Mouse (Mus musculus): ENCODE measurements around the gene Fpr1. TPM values are rescaled to one million over a fixed set of nuclear protein-coding genes. Genes with fewer than 3 reads are reported as not detected.

Fpr1 gene
- polyA plus RNA-seq, 1 experiment from 2014 or later = 0.21 TPM

DNA sequence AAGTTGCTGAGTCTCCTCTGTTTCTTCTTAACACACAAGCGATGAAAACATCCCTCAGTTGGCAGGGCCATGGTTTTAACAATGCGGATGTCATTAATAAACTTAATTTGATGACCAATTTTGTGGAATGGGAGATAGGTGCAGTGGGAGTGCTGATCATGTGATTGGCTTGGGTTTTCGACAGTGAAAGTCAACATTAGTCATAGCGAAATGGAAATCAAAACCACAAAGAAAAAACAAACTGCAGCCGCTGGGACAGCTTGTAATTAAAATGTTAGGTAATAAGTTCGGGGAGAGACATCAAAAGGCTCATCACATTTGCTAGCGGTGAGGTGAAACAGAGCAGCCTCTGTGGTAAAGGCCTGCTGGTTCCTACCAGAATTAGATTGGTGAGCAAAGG is 42.9 kb downstream of the Fpr1 start:
- H3K27ac ChIP-seq (ENCODE audit: low read length) = no peak overlapping the region
- no peaks in the 10 kb centered on the region for H3K27me3 ChIP-seq (ENCODE audit: control insufficient read depth, insufficient read depth, low read length)
- H3K4me1 ChIP-seq (ENCODE audit: control insufficient read depth, insufficient read depth, low read length) = peaks cover 15% of the 10 kb centered on the region
- ATAC-seq (replicated peaks; ENCODE audit: extremely low read depth, insufficient read depth, low FRiP score) = no peak
- H3K9me3 ChIP-seq (replicated peaks; ENCODE audit: control insufficient read depth, low read length) = no peaks in the 10 kb centered on the region
- WGBS = 93% methylated on average over 7 of the region's 7 CpGs
- no peak overlapping the region for H3K9ac ChIP-seq (ENCODE audit: low read length)
- H3K36me3 ChIP-seq (ENCODE audit: control insufficient read depth, insufficient read depth) = peaks cover 14% of the 10 kb centered on the region
- no peak overlapping the region for H3K4me3 ChIP-seq (ENCODE audit: low read length)
- H3K4me2 ChIP-seq (ENCODE audit: low read depth, low read length) = no peak overlapping the region

DNA sequence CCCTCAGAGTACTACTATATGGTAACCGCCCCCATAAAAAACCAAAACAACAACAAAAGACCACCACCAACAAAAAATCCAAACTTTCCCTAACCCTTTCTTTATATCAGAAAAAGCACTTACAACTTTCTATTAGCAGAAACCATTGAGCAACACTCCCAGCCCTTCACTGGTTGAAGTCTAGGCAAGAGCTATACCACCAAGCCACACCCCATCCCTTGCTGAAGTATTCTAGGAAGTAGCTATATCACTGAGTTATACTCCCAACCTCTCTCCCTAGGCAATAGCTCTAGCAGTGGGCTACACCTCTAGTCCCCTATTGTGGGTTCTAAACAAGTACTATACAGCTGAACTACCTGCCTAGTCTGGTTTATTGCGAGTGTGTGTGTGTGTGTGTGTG is 44.5 kb downstream of the Fpr1 start:
- H3K36me3 ChIP-seq (ENCODE audit: control insufficient read depth, insufficient read depth) = peaks cover 14% of the 10 kb centered on the region

GRCm38 (mm10) chr17:17837919-17838701 is 45.6 kb downstream of the Fpr1 start:
- peaks cover 36% of the 10 kb centered on the region for H3K4me1 ChIP-seq (ENCODE audit: control insufficient read depth, insufficient read depth, low read length)
- WGBS = under 1% methylated on average over 43 of the region's 43 CpGs

More for the DNA sequence above, 44.5 kb downstream of the Fpr1 start:
- WGBS = 97% methylated on average over 2 of the region's 2 CpGs
- Histone ChIP-seq H3K9me3 (replicated peaks; ENCODE audit: control insufficient read depth, low read length) (no peaks in the 10 kb centered on the region), H3K9ac (ENCODE audit: low read length) (no peak overlapping the region), H3K4me3 (ENCODE audit: low read length) (no peak overlapping the region), H3K27me3 (ENCODE audit: control insufficient read depth, insufficient read depth, low read length) (no peaks in the 10 kb centered on the region), H3K27ac (ENCODE audit: low read length) (no peak overlapping the region), H3K4me2 (ENCODE audit: low read depth, low read length) (no peak overlapping the region), H3K4me1 (ENCODE audit: control insufficient read depth, insufficient read depth, low read length) (peaks cover 28% of the 10 kb centered on the region)
- no peak for ATAC-seq (replicated peaks; ENCODE audit: extremely low read depth, insufficient read depth, low FRiP score)

DNA sequence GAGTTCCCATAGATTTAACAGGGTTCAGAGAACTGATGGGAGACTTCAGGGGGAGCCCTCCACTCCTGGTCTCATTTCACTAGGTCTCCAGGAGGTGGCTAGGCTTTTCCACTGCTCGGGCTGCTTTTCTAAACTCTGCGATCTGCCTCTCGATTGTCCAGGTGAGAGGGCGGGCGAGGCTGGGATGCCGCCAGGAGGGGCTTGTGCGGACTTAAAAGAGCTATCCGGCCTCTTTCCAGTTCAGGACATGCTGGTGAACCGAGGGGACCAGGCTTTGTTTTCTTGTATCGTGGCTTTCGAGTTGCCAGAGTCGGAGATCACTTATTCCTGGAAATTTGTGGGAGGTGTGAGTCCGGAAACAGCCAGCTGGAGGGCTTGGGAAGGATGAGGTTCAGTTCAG is 46.3 kb downstream of the Fpr1 start:
- H3K27me3 ChIP-seq (ENCODE audit: control insufficient read depth, insufficient read depth, low read length) = no peaks in the 10 kb centered on the region
- H3K4me2 ChIP-seq (ENCODE audit: low read depth, low read length) = peak overlapping the region; percentile 89
- H3K9ac ChIP-seq (ENCODE audit: low read length) = peak overlapping the region; percentile 68
- H3K9me3 ChIP-seq (replicated peaks; ENCODE audit: control insufficient read depth, low read length) = no peaks in the 10 kb centered on the region
- H3K27ac ChIP-seq (ENCODE audit: low read length) = peak overlapping the region; percentile 87
- H3K4me3 ChIP-seq (ENCODE audit: low read length) = peak overlapping the region; percentile 69
- peaks cover 36% of the 10 kb centered on the region for H3K4me1 ChIP-seq (ENCODE audit: control insufficient read depth, insufficient read depth, low read length)
- peaks cover 19% of the 10 kb centered on the region for H3K36me3 ChIP-seq (ENCODE audit: control insufficient read depth, insufficient read depth)
- ATAC-seq (replicated peaks; ENCODE audit: extremely low read depth, insufficient read depth, low FRiP score) = no peak
- 6% methylated on average over 13 of the region's 13 CpGs for WGBS

More at GRCm38 (mm10) chr17:17837919-17838701, 45.6 kb downstream of the Fpr1 start:
- peaks cover 18% of the 10 kb centered on the region for H3K36me3 ChIP-seq (ENCODE audit: control insufficient read depth, insufficient read depth)
- H3K9ac ChIP-seq (ENCODE audit: low read length) = peak overlapping the region; percentile 84
- peak overlapping the region; percentile 89 for H3K4me2 ChIP-seq (ENCODE audit: low read depth, low read length)
- no peaks in the 10 kb centered on the region for H3K9me3 ChIP-seq (replicated peaks; ENCODE audit: control insufficient read depth, low read length)
- no peaks in the 10 kb centered on the region for H3K27me3 ChIP-seq (ENCODE audit: control insufficient read depth, insufficient read depth, low read length)
- H3K27ac ChIP-seq (ENCODE audit: low read length) = peak overlapping the region; percentile 87
- H3K4me3 ChIP-seq (ENCODE audit: low read length) = peak overlapping the region; percentile 69
- ATAC-seq (replicated peaks; ENCODE audit: extremely low read depth, insufficient read depth, low FRiP score) = peak; percentile 99

- Histone ChIP-seq H3K9ac (ENCODE audit: low read length) (no peak overlapping the region), H3K4me2 (ENCODE audit: low read depth, low read length) (no peak overlapping the region), H3K4me3 (ENCODE audit: low read length) (no peak overlapping the region), H3K4me1 (ENCODE audit: control insufficient read depth, insufficient read depth, low read length) (peaks cover 44% of the 10 kb centered on the region), H3K9me3 (replicated peaks; ENCODE audit: control insufficient read depth, low read length) (no peaks in the 10 kb centered on the region), H3K36me3 (ENCODE audit: control insufficient read depth, insufficient read depth) (peaks cover 25% of the 10 kb centered on the region), H3K27me3 (ENCODE audit: control insufficient read depth, insufficient read depth, low read length) (no peaks in the 10 kb centered on the region), H3K27ac (ENCODE audit: low read length) (no peak overlapping the region)
- WGBS = 71% methylated on average over 5 of the region's 5 CpGs
- no peak for ATAC-seq (replicated peaks; ENCODE audit: extremely low read depth, insufficient read depth, low FRiP score)
Measured at GRCm38 (mm10) chr17:17836101-17836500, 47.6 kb downstream of the Fpr1 start.

- H3K9ac ChIP-seq (ENCODE audit: low read length) = no peak overlapping the region
- H3K27ac ChIP-seq (ENCODE audit: low read length) = peak overlapping the region; percentile 38
- H3K4me3 ChIP-seq (ENCODE audit: low read length) = no peak overlapping the region
- no peaks in the 10 kb centered on the region for H3K27me3 ChIP-seq (ENCODE audit: control insufficient read depth, insufficient read depth, low read length)
- peaks cover 52% of the 10 kb centered on the region for H3K4me1 ChIP-seq (ENCODE audit: control insufficient read depth, insufficient read depth, low read length)
- H3K9me3 ChIP-seq (replicated peaks; ENCODE audit: control insufficient read depth, low read length) = no peaks in the 10 kb centered on the region
- 0 out of 2 replicates have a peak overlapping the region, but pooled peaks have one; percentile 4 for H3K4me2 ChIP-seq (ENCODE audit: low read depth, low read length)
- no peak for ATAC-seq (replicated peaks; ENCODE audit: extremely low read depth, insufficient read depth, low FRiP score)
- H3K36me3 ChIP-seq (ENCODE audit: control insufficient read depth, insufficient read depth) = peaks cover 21% of the 10 kb centered on the region
- 7% methylated on average over 1 of the region's 1 CpGs for WGBS
Measured at GRCm38 (mm10) chr17:17834896-17835295, 48.8 kb downstream of the Fpr1 start.

DNA sequence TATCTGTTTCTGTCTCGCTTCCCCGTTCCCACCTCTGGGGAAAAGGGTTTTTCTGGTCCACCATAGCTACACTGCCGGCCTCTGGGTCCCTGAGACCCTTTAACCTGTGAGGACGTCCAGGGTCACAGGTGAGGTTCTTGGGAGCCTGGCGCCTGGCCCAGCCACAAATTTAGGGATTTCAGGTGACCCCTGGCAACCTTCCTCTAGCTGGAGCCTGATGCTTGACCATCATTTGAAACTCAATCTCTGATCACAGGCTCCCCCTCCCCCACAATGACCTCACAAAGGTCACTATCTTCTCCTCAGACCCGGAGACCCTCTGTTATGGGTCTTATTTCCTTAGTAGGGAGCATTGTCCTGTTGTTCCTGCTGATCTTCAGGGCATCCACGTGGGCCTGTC is 53.0 kb downstream of the Fpr1 start:
- Histone ChIP-seq H3K9me3 (replicated peaks; ENCODE audit: control insufficient read depth, low read length) (no peaks in the 10 kb centered on the region), H3K4me2 (ENCODE audit: low read depth, low read length) (peak overlapping the region; percentile 82), H3K9ac (ENCODE audit: low read length) (no peak overlapping the region), H3K4me3 (ENCODE audit: low read length) (no peak overlapping the region; the same call in 1 of the 2 replicates), H3K27me3 (ENCODE audit: control insufficient read depth, insufficient read depth, low read length) (no peaks in the 10 kb centered on the region), H3K27ac (ENCODE audit: low read length) (no peak overlapping the region), H3K4me1 (ENCODE audit: control insufficient read depth, insufficient read depth, low read length) (peaks cover 48% of the 10 kb centered on the region), H3K36me3 (ENCODE audit: control insufficient read depth, insufficient read depth) (peaks cover 10% of the 10 kb centered on the region)
- WGBS = 77% methylated on average over 7 of the region's 7 CpGs
- no peak for ATAC-seq (replicated peaks; ENCODE audit: extremely low read depth, insufficient read depth, low FRiP score)

DNA sequence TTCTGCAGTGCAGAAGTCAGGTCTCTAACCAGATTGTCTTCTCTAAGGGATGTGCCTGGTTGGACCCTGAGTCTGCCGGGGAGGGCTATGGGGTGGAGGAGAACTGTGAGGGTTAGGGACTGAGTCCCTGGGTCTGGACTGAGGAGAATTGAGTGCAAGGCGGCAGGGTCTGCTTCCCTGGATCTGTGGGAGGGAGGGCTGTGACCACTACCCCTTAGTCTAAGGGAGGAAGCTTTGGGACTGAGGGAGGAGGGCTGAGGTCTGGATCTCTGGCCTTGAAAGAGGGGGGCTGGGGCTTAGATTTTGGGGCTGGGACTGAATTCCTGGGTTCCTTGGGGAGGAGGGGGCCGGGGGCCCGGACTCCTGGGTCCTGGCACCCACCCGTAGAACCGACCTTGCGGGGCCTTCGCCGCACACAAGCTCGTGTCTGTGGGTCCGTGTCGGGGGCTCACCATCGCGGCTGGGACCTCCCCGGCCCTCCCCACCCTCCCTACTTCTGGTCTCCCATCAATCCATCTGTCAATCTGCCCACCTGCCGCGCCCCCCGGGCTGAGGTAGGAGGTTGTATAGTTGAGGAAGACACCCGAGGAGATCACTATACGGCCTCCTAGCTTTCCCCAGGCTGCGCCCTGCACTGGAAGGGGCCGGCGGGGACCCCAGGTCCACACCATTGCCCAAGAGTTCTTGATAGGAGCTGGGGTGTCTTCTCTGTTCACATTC is 53.8 kb downstream of the Fpr1 start:
- peaks cover 43% of the 10 kb centered on the region for H3K4me1 ChIP-seq (ENCODE audit: control insufficient read depth, insufficient read depth, low read length)

More for the DNA sequence above, 53.8 kb downstream of the Fpr1 start:
- ATAC-seq (replicated peaks; ENCODE audit: extremely low read depth, insufficient read depth, low FRiP score) = no peak
- Histone ChIP-seq H3K27me3 (ENCODE audit: control insufficient read depth, insufficient read depth, low read length) (no peaks in the 10 kb centered on the region), H3K36me3 (ENCODE audit: control insufficient read depth, insufficient read depth) (peaks cover 10% of the 10 kb centered on the region), H3K4me2 (ENCODE audit: low read depth, low read length) (peak overlapping the region; percentile 82), H3K9me3 (replicated peaks; ENCODE audit: control insufficient read depth, low read length) (no peaks in the 10 kb centered on the region), H3K27ac (ENCODE audit: low read length) (peak overlapping the region; percentile 99), H3K4me3 (ENCODE audit: low read length) (peak overlapping the region; percentile 88), H3K9ac (ENCODE audit: low read length) (peak overlapping the region; percentile 95)
- 53% methylated on average over 23 of the region's 23 CpGs for WGBS
